Mouse (Mus musculus): ENCODE data around the gene Cldn14.

DNA sequence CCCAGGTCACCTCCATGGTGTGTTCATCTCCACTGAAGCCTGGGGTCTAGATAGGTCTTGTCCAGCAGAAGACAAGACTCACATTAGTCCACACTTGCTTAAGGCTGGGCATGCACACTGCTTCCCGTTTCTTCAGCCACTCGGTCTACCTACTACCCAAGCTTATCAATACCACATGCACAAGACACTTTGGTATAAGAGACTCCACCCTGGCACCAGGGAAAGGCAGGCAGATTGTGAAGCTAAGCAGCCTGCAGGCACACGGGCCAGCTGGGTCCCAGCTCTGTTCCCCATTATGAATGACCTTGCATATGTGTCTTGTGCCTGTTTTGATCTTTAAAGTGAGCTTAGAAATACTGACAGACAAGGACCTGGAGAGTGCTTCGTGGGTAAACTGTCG lies 719 bp upstream of the Cldn14 start:
- TF ChIP-seq CTCF (IDR thresholded peaks at IDR 0.05; ENCODE audit: control insufficient read depth, insufficient read depth, insufficient replicate concordance, low read depth, low read length) (no peak), POLR2A (IDR thresholded peaks at IDR 0.05; ENCODE audit: control insufficient read depth, low read depth, low read length) (no peak)

All from testis, adult 2 months (tissue).